Mouse (Mus musculus): ENCODE results near the gene Rasal3.

DNA sequence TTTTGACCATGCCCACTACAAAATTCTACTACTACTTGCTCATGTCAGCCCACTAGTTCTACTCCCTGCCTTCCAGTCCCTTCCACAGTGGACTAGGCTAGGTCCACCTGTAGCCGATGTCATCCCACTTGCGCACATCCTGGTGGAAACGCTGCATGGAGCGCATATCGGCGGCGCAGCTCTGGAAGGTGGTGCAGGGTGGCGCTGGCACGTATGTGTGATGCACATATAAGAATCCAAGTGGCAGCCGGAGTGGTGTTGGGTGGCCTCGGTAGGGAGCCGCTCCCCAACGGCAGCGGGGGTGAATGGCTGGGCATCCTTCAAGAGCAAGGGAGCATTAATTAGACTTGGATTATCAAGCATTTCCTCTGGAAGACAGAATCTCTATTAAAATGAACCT, 13.4 kb upstream of the Rasal3 start:
- no peak for TF ChIP-seq CTCF (IDR thresholded peaks at IDR 0.05; ENCODE audit: low read depth)
- TF ChIP-seq EP300 (IDR thresholded peaks at IDR 0.05; ENCODE audit: low read depth), result no peak

All from liver, embryonic 14.5 days (tissue).